Comparison of ENCODE assay signal across 22 mouse cellular contexts in genomic region chr1:152845211-152845730, GRCm38 (mm10). TPM values are rescaled to one million over a fixed set of nuclear protein-coding genes. Genes with fewer than 3 reads are reported as not detected.
A peak's percentile ranks its signal among the peaks of the same experiment; 100 is the strongest.
DNase-seq lines count a peak whose midpoint lies in the region; ATAC-seq and TF ChIP-seq lines count a peak whose summit lies in the region.
"Had no signal": no experiment of that assay in that cellular context is flagged by ENCODE, and none has a peak within 500 bp of the region (broad histone marks: within the 10 kb centered on the region; RNA-seq: fewer than 3 reads in every experiment).

No protein-coding gene starts in this region.

- H3K4me3 ChIP-seq in heart, adult 2 months, result no peak overlapping the region
- H3K4me3 ChIP-seq in liver, postnatal 0 days (ENCODE audit: low read depth, low read length), result no peak overlapping the region
- no peak overlapping the region for H3K4me3 ChIP-seq in liver, embryonic 11.5 days (ENCODE audit: low read depth, low read length)
- H3K4me3 ChIP-seq: embryonic facial prominence, embryonic 15.5 days; erythroblast, embryonic 14.5 days; forebrain, embryonic 10.5 days; heart, embryonic 12.5 days; hindbrain, embryonic 15.5 days had no signal

- TF ChIP-seq CTCF in heart, adult 2 months (IDR thresholded peaks at IDR 0.05), result no peak
- no peak for TF ChIP-seq CTCF in liver, postnatal 0 days (IDR thresholded peaks at IDR 0.05; ENCODE audit: low read depth)

- H3K4me2 ChIP-seq in liver, postnatal 0 days (ENCODE audit: low read depth, low read length), result no peak overlapping the region
- no peak overlapping the region for H3K4me2 ChIP-seq in liver, embryonic 11.5 days
- H3K4me2 ChIP-seq: embryonic facial prominence, embryonic 15.5 days; heart, embryonic 12.5 days; hindbrain, embryonic 15.5 days had no signal

- TF ChIP-seq POLR2A in heart, adult 2 months (IDR thresholded peaks at IDR 0.05; ENCODE audit: insufficient read depth, low read depth, low read length), result no peak

- peaks cover 2% of the 10 kb centered on the region; the same call in 1 of the 2 replicates for H3K4me1 ChIP-seq in heart, adult 2 months (ENCODE audit: control insufficient read depth, insufficient read depth, low read length)
- H3K4me1 ChIP-seq in liver, postnatal 0 days (ENCODE audit: insufficient read depth), result no peaks in the 10 kb centered on the region
- no peaks in the 10 kb centered on the region for H3K4me1 ChIP-seq in liver, embryonic 11.5 days (replicated peaks; ENCODE audit: control insufficient read depth, insufficient read depth, low read length)
- H3K4me1 ChIP-seq: embryonic facial prominence, embryonic 15.5 days; forebrain, embryonic 10.5 days; hindbrain, embryonic 15.5 days had no signal

- no peak overlapping the region for H3K27ac ChIP-seq in heart, adult 2 months
- H3K27ac ChIP-seq in liver, postnatal 0 days (ENCODE audit: low read depth), result peak overlapping the region; percentile 64
- H3K27ac ChIP-seq in liver, embryonic 11.5 days (ENCODE audit: low read depth, low read length), result no peak overlapping the region
- H3K27ac ChIP-seq: embryonic facial prominence, embryonic 15.5 days; forebrain, embryonic 10.5 days; hindbrain, embryonic 15.5 days had no signal

- WGBS in heart, adult 2 months, result 75% methylated on average over 3 of the region's 3 CpGs
- 80% methylated on average over 3 of the region's 3 CpGs for WGBS in liver, postnatal 0 days (ENCODE audit: insufficient replicate concordance)
- 88% methylated on average over 3 of the region's 3 CpGs for WGBS in liver, embryonic 11.5 days

- peak; percentile 59 for ATAC-seq in liver, postnatal 0 days
- no peak for ATAC-seq in liver, embryonic 11.5 days (replicated peaks; ENCODE audit: low FRiP score)
- ATAC-seq: activated CD4-positive, CD25-positive, alpha-beta regulatory T cell, adult 4 months; forebrain, embryonic 14.5 days had no signal

- H3K36me3 ChIP-seq in heart, adult 2 months (ENCODE audit: control insufficient read depth, insufficient read depth, low read length), result peaks cover 25% of the 10 kb centered on the region
- H3K36me3 ChIP-seq in liver, postnatal 0 days (replicated peaks; ENCODE audit: insufficient read depth, low read length), result peaks cover 79% of the 10 kb centered on the region
- peaks cover 52% of the 10 kb centered on the region for H3K36me3 ChIP-seq in liver, embryonic 11.5 days (ENCODE audit: control insufficient read depth, insufficient read depth, low read length)

- H3K27me3 ChIP-seq in heart, adult 2 months (ENCODE audit: control insufficient read depth, insufficient read depth, low read length), result no peaks in the 10 kb centered on the region
- no peaks in the 10 kb centered on the region for H3K27me3 ChIP-seq in liver, postnatal 0 days (ENCODE audit: insufficient read depth, low read length)
- no peaks in the 10 kb centered on the region for H3K27me3 ChIP-seq in liver, embryonic 11.5 days (replicated peaks; ENCODE audit: control insufficient read depth, insufficient read depth, low read length)
- H3K27me3 ChIP-seq: embryonic facial prominence, embryonic 15.5 days; heart, embryonic 12.5 days; hindbrain, embryonic 15.5 days had no signal

- no peak for TF ChIP-seq EP300 in heart, adult 2 months (IDR thresholded peaks at IDR 0.05; ENCODE audit: insufficient read depth, low read depth, low read length)
- no peak for TF ChIP-seq EP300 in liver, postnatal 0 days (IDR thresholded peaks at IDR 0.05; ENCODE audit: low read depth)

- H3K9me3 ChIP-seq in liver, postnatal 0 days (ENCODE audit: low read length), result no peaks in the 10 kb centered on the region
- H3K9me3 ChIP-seq in liver, embryonic 11.5 days (ENCODE audit: control insufficient read depth, low read length), result no peaks in the 10 kb centered on the region
- H3K9me3 ChIP-seq: embryonic facial prominence, embryonic 15.5 days; forebrain, embryonic 10.5 days; heart, embryonic 12.5 days; hindbrain, embryonic 15.5 days had no signal

- intact Hi-C loops in heart, adult 2 months (cut with DNase I), result loop anchor here (5.0 kb wide), 1 partner anchor 53 kb away; no protein-coding TSS in a partner anchor

- DNase-seq in heart, adult 11 months, result peak; percentile 78
- DNase-seq in heart, adult 2 months, result no peak
- DNase-seq in liver, postnatal 0 days, result peak; percentile 33
- no peak for DNase-seq in liver, embryonic 11.5 days (ENCODE audit: low spot score)
- peak; percentile 19 for DNase-seq in forelimb bud, embryonic 11.5 days (ENCODE audit: low read depth, low spot score)
- no peak for DNase-seq in thymus, postnatal 25 days
- DNase-seq in ovary, postnatal 36 days (ENCODE audit: low spot score), result no peak
- DNase-seq: adrenal gland, adult 2 months; adrenal gland, postnatal 25 days; cerebellum, adult 18-20 months; cerebellum, adult 9-11 months; cerebellum, postnatal 36 days; gastrocnemius, postnatal 36 days; heart, adult 18-20 months; heart, postnatal 36 days had no signal

- no peaks in the 10 kb centered on the region for H3K79me2 ChIP-seq in heart, adult 2 months (replicated peaks; ENCODE audit: control insufficient read depth, insufficient read depth, low read length)

- no peak overlapping the region for H3K9ac ChIP-seq in heart, adult 2 months (ENCODE audit: low read depth, low read length)
- no peak overlapping the region for H3K9ac ChIP-seq in liver, postnatal 0 days (replicated peaks)
- no peak overlapping the region for H3K9ac ChIP-seq in liver, embryonic 11.5 days (ENCODE audit: low read depth, low read length)
- H3K9ac ChIP-seq: embryonic facial prominence, embryonic 15.5 days; heart, embryonic 12.5 days; hindbrain, embryonic 15.5 days had no signal

RNA-seq across cellular contexts. Expression of gene Ncf2, which starts 45.3 kb away (rescaled TPM):
- total RNA-seq in heart, adult 2 months (2021), result 1 to 10 TPM; 3.3 to 4.0 TPM
- 3.0 and 3.2 TPM in 2 replicates for polyA plus RNA-seq in heart, adult 2 months (2012; rRNA removed)
- polyA plus RNA-seq in liver, postnatal 0 days (2015; fragmentation: Nextera tagmentation; extraction: Ambion mirVana), result 12.5 and 13.8 TPM in 2 replicates
- polyA plus RNA-seq in liver, embryonic 11.5 days (2014; fragmentation: Nextera tagmentation; extraction: Ambion mirVana), result 12.6 and 13.9 TPM in 2 replicates

RNA-seq across cellular contexts. Expression of gene Smg7, which starts 57.2 kb away (rescaled TPM):
- 10 to 100 TPM; 39.3 TPM for total RNA-seq in heart, adult 2 months (2021)
- polyA plus RNA-seq in heart, adult 2 months (2012; rRNA removed), result 36.0 and 37.3 TPM in 2 replicates
- 6.1 and 6.6 TPM in 2 replicates for polyA plus RNA-seq in liver, postnatal 0 days (2015; fragmentation: Nextera tagmentation; extraction: Ambion mirVana)
- polyA plus RNA-seq in liver, embryonic 11.5 days (2014; fragmentation: Nextera tagmentation; extraction: Ambion mirVana), result 28.5 and 29.5 TPM in 2 replicates

Comparison
In these comparisons a context has a peak if more than half of its experiments do, and no peak if none do; other contexts are left out.
1. DNase-seq: peak in heart, adult 11 months (single experiment), liver, postnatal 0 days (single experiment) and forelimb bud, embryonic 11.5 days (single experiment); none in heart, adult 2 months (0 of 2), liver, embryonic 11.5 days (single experiment), thymus, postnatal 25 days (single experiment) and ovary, postnatal 36 days (single experiment).